Mouse (Mus musculus) liver, embryonic 11.5 days (tissue): Measurements from ENCODE around the gene Ldlrap1. TPM values are rescaled to one million over a fixed set of nuclear protein-coding genes. Genes with fewer than 3 reads are reported as not detected.

Source experiments
- ATAC-seq: fragments of 200-750 bp; cut with Nextera tagmentation; replicated peaks from 2 replicates; pipeline ENCODE4 v1.8.0; 2017; ENCODE audit warnings: moderate number of reproducible peaks, mild to moderate bottlenecking, moderate TSS enrichment, moderate library complexity; ENCODE audit not compliant: low FRiP score
- DNase-seq: peaks from one replicate; pipeline ENCODE4 v3.0.0-alpha.2; 2017; ENCODE audit warnings: low spot score
- H3K27ac ChIP-seq: fragments of 300-500 bp; sonication (generic); 2 replicates; pipeline ENCODE4 v1.5.1; 2014; ENCODE audit warnings: mild to moderate bottlenecking, low read depth, low read length, control low read depth
- H3K27me3 ChIP-seq: fragments of 300-500 bp; sonication (generic); replicated peaks from 2 replicates; pipeline ENCODE4 v1.6.1; 2014; ENCODE audit warnings: low read length, mixed read lengths; ENCODE audit not compliant: control insufficient read depth, insufficient read depth
- H3K36me3 ChIP-seq: fragments of 300-500 bp; sonication (generic); 2 replicates; pipeline ENCODE4 v1.6.1; 2014; ENCODE audit warnings: mild to moderate bottlenecking, low read length, moderate library complexity, mixed read lengths; ENCODE audit not compliant: control insufficient read depth, insufficient read depth
- H3K4me1 ChIP-seq: fragments of 300-500 bp; sonication (generic); replicated peaks from 2 replicates; pipeline ENCODE4 v1.6.1; 2014; ENCODE audit warnings: low read length, mixed read lengths; ENCODE audit not compliant: control insufficient read depth, insufficient read depth
- H3K4me2 ChIP-seq: fragments of 300-500 bp; sonication (generic); 2 replicates; pipeline ENCODE4 v1.6.1; 2014; ENCODE audit warnings: mild to moderate bottlenecking, control low read depth, moderate library complexity
- H3K4me3 ChIP-seq: fragments of 300-500 bp; sonication (generic); 2 replicates; pipeline ENCODE4 v1.5.1; 2014; ENCODE audit warnings: low read depth, low read length, control low read depth
- H3K9ac ChIP-seq: fragments of 300-500 bp; sonication (generic); 2 replicates; pipeline ENCODE4 v1.6.1; 2014; ENCODE audit warnings: low read depth, low read length, control low read depth
- H3K9me3 ChIP-seq: fragments of 300-500 bp; sonication (generic); 2 replicates; pipeline ENCODE4 v1.6.1; 2016; ENCODE audit warnings: low read length, inconsistent platforms, mixed read lengths; ENCODE audit not compliant: control insufficient read depth
- WGBS: fragments of 180-500 bp; shearing (Covaris S2); extraction: QIAGEN DNeasy Blood & Tissue Kit; methylation state at CpG from one replicate; pipeline ENCODE4 v1.1.7; 2014; 5-methylcytosine and 5-hydroxymethylcytosine counted together
- polyA plus RNA-seq: library from polyadenylated mRNA; unstranded; fragments of >200 nt; fragmentation: Nextera tagmentation; extraction: Ambion mirVana; gene quantifications from 2 replicates; pipeline ENCODE4 v1.2.1, GENCODE M21; 2014

Ldlrap1 gene
- polyA plus RNA-seq, 1 experiment from 2014 or later = 32.2 TPM

- H3K9me3 ChIP-seq = no peaks in the 10 kb centered on the region
- H3K4me3 ChIP-seq = no peak overlapping the region
- no peak overlapping the region for H3K9ac ChIP-seq
- no peaks in the 10 kb centered on the region for H3K36me3 ChIP-seq
- ATAC-seq = no peak
- 65% methylated on average over 7 of the region's 7 CpGs for WGBS
- H3K27ac ChIP-seq = no peak overlapping the region
- DNase-seq = no peak
- H3K4me1 ChIP-seq = peaks cover 52% of the 10 kb centered on the region
- H3K4me2 ChIP-seq = peak overlapping the region; percentile 12; the same call in 1 of the 2 replicates
- no peaks in the 10 kb centered on the region for H3K27me3 ChIP-seq
Observed at GRCm38 (mm10) chr4:134769081-134769811, 1.4 kb upstream of the Ldlrap1 start.

GRCm38 (mm10) chr4:134768226-134768888, 533 bp upstream of the Ldlrap1 start:
- H3K27me3 ChIP-seq = no peaks in the 10 kb centered on the region
- WGBS = 11% methylated on average over 21 of the region's 21 CpGs
- H3K36me3 ChIP-seq = no peaks in the 10 kb centered on the region
- peak overlapping the region; percentile 87 for H3K4me3 ChIP-seq
- ATAC-seq (no peak; the same call in 1 of the 2 replicates), DNase-seq (no peak)
- H3K4me2 ChIP-seq = peak overlapping the region; percentile 97
- H3K9me3 ChIP-seq = no peaks in the 10 kb centered on the region
- peaks cover 53% of the 10 kb centered on the region for H3K4me1 ChIP-seq
- H3K27ac ChIP-seq = no peak overlapping the region
- H3K9ac ChIP-seq = peak overlapping the region; percentile 91

DNA sequence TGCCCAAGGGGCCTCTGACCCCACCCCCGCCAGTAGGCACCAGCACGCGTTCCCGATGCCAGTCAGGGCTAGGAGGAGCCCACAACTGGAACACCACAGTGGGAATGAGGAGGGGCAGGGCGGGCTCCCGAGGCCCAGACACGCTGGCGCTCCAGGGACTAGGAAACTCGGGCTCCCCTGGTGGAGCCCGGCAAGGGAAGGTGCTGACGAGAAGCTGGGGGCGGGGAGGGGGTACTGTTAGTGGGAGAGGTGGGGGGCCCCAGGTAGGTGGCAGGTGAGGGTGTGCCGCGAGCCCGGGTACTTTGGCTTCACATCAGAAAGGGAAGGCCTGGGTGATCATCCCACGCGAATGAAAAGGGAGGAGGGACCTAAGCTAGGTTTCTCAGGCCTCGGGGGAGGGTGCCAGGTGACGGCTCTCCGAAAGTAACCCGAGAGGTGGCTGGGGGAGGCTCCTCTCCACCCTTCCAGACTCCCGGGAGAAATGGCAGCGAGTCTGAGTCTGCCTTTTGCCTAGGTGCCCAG, 859 bp downstream of the Ldlrap1 start:
- H3K4me1 ChIP-seq = peaks cover 55% of the 10 kb centered on the region
- peak; percentile 2; the same call in 1 of the 2 replicates for ATAC-seq

GRCm38 (mm10) chr4:134766277-134766676, 1.5 kb downstream of the Ldlrap1 start:
- Histone ChIP-seq H3K27me3 (no peaks in the 10 kb centered on the region), H3K9me3 (no peaks in the 10 kb centered on the region), H3K4me1 (peaks cover 60% of the 10 kb centered on the region), H3K4me2 (peak overlapping the region; percentile 97), H3K27ac (no peak overlapping the region), H3K4me3 (peak overlapping the region; percentile 87), H3K36me3 (no peaks in the 10 kb centered on the region), H3K9ac (peak overlapping the region; percentile 91; the same call in 1 of the 2 replicates)
- WGBS = 69% methylated on average over 6 of the region's 6 CpGs
- DNase-seq = no peak
- no peak for ATAC-seq

More for the DNA sequence above, 859 bp downstream of the Ldlrap1 start:
- H3K9me3 ChIP-seq = no peaks in the 10 kb centered on the region
- WGBS = 2% methylated on average over 23 of the region's 23 CpGs
- H3K36me3 ChIP-seq = no peaks in the 10 kb centered on the region
- H3K4me2 ChIP-seq = peak overlapping the region; percentile 97
- peak overlapping the region; percentile 63 for H3K27ac ChIP-seq
- no peaks in the 10 kb centered on the region for H3K27me3 ChIP-seq
- no peak for DNase-seq
- H3K9ac ChIP-seq = peak overlapping the region; percentile 91
- H3K4me3 ChIP-seq = peak overlapping the region; percentile 87

- Histone ChIP-seq H3K9me3 (no peaks in the 10 kb centered on the region), H3K9ac (peak overlapping the region; percentile 43), H3K4me1 (peaks cover 80% of the 10 kb centered on the region), H3K4me2 (peak overlapping the region; percentile 97), H3K27me3 (no peaks in the 10 kb centered on the region), H3K36me3 (no peaks in the 10 kb centered on the region), H3K27ac (peak overlapping the region; percentile 85), H3K4me3 (0 out of 2 replicates have a peak overlapping the region, but pooled peaks have one; percentile 2)
- DNase-seq = no peak
- WGBS = 22% methylated on average over 3 of the region's 3 CpGs
- ATAC-seq = peak; percentile 9; the same call in 1 of the 2 replicates
Observed at GRCm38 (mm10) chr4:134764333-134764732, 3.5 kb downstream of the Ldlrap1 start.

DNA sequence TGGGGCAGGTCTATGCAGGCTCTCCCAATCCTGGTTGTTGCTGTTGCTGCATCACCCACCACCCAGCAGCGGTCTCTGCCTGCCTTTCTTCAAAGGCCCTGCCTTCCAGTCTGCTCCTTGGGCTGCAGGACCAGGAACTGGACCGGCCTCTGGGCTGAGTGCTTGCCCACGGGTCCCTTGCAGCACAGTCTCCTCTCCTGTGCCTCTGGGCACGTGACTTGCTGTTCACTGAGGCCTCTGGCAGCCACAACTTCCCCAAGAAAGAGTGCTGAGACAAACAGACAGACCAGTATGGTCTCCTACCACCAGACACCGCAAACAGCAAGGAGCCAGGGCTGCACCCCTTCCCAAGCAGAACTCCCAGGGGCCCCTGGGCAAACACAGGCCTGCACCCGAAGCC, 5.5 kb downstream of the Ldlrap1 start:
- no peak overlapping the region for H3K4me3 ChIP-seq
- peak overlapping the region; percentile 54 for H3K4me2 ChIP-seq
- H3K4me1 ChIP-seq = peaks cover 88% of the 10 kb centered on the region
- peak overlapping the region; percentile 54 for H3K27ac ChIP-seq
- no peaks in the 10 kb centered on the region for H3K27me3 ChIP-seq
- peak overlapping the region; percentile 15 for H3K9ac ChIP-seq
- ATAC-seq (no peak), DNase-seq (no peak)
- H3K9me3 ChIP-seq = no peaks in the 10 kb centered on the region
- WGBS = 42% methylated on average over 6 of the region's 6 CpGs
- H3K36me3 ChIP-seq = no peaks in the 10 kb centered on the region; the same call in 1 of the 2 replicates

DNA sequence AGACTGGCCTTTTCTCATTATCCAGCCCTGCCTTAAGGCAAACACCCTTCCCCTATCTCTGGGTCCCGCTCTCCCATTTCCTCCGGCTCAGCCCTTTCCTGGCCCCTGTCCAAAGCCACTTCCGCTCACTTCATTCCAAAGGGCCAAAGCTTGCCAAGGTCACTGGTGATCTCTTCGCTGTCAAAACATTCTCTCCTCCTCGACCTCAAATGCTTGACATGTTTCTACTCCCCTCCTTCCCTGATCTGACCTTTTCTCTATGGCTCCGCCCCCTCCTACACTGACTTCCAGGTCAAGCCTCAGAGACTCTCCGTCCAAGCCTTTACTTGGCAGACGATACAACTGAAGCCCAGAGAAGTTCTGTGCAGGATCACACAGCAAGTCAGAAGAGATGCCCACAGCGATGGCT, 7.0 kb downstream of the Ldlrap1 start:
- peak; percentile 68 for DNase-seq
- peak overlapping the region; percentile 84 for H3K27ac ChIP-seq
- no peaks in the 10 kb centered on the region for H3K9me3 ChIP-seq
- peaks cover 88% of the 10 kb centered on the region for H3K4me1 ChIP-seq
- peak overlapping the region; percentile 12 for H3K9ac ChIP-seq
- peak overlapping the region; percentile 10; the same call in 1 of the 2 replicates for H3K4me3 ChIP-seq
- H3K4me2 ChIP-seq = peak overlapping the region; percentile 36
- H3K36me3 ChIP-seq = no peaks in the 10 kb centered on the region; the same call in 1 of the 2 replicates
- no peaks in the 10 kb centered on the region for H3K27me3 ChIP-seq
- WGBS = 16% methylated on average over 9 of the region's 9 CpGs
- ATAC-seq = no peak; the same call in 1 of the 2 replicates

DNA sequence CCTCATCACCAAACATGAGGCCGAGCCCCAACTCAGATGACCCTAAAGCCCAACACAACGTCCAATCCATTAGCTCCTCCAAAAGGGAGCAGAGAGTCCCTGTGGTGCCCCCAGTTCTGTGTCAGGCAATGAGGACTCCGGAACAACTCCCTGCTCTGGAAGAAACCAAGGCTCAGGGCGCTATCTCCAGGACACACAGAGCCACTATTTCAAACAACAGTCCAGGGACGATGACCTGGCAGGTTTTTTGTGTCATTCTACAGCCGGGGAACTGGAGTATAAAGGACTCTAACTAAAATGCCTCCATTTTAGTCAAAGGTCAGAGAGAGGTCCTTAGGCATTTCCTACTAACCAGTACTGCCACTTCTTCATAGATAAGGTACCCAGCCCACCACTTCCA, 7.5 kb downstream of the Ldlrap1 start:
- Histone ChIP-seq H3K4me1 (peaks cover 88% of the 10 kb centered on the region), H3K27me3 (no peaks in the 10 kb centered on the region), H3K4me3 (no peak overlapping the region; the same call in 1 of the 2 replicates), H3K9ac (peak overlapping the region; percentile 12), H3K4me2 (peak overlapping the region; percentile 36), H3K36me3 (peaks cover under 1% of the 10 kb centered on the region; the same call in 1 of the 2 replicates), H3K27ac (peak overlapping the region; percentile 84), H3K9me3 (no peaks in the 10 kb centered on the region)
- ATAC-seq (peak; percentile 38; the same call in 1 of the 2 replicates), DNase-seq (no peak)
- 39% methylated on average over 6 of the region's 6 CpGs for WGBS
